Mouse (Mus musculus) inflammation-experienced regulatory T-cells, adult 6 months (primary cell): ENCODE data around the gene Slc25a35. TPM values are rescaled to one million over a fixed set of nuclear protein-coding genes. Genes with fewer than 3 reads are reported as not detected.
"Not testable (repeated sequence)": the region's sequence is repeated elsewhere in the genome, so short reads cannot be mapped to it uniquely, and the experiment has no call there.

Source experiments
- ATAC-seq: one replicate; pipeline ENCODE4 v1.8.0; 2017
- polyA plus RNA-seq, 3 experiments: library from polyadenylated mRNA; unstranded; fragments of 100-300 nt; shearing (Covaris generic); gene quantifications; one replicate each; pipeline ENCODE4 v1.2.1; 2017

Gene Slc25a35
- polyA plus RNA-seq, 3 experiments from 2014 or later, result 7.0 to 8.3 (median 7.6) TPM

GRCm38 (mm10) chr11:68962159-68962558 is 5.8 kb upstream of the Slc25a35 start:
- not testable (repeated sequence) for ATAC-seq

GRCm38 (mm10) chr11:68963405-68963804 is 4.5 kb upstream of the Slc25a35 start:
- ATAC-seq, result no peak

- no peak for ATAC-seq
Measured at GRCm38 (mm10) chr11:68965050-68965449, 2.9 kb upstream of the Slc25a35 start.

- peak; percentile 23 for ATAC-seq
Measured at GRCm38 (mm10) chr11:68965845-68966244, 2.1 kb upstream of the Slc25a35 start.

GRCm38 (mm10) chr11:68966554-68966953 is 1.4 kb upstream of the Slc25a35 start:
- ATAC-seq, result no peak

GRCm38 (mm10) chr11:68968752-68969151 is 821 bp downstream of the Slc25a35 start:
- no peak for ATAC-seq

- no peak for ATAC-seq
Measured at GRCm38 (mm10) chr11:68970232-68970631, 2.3 kb downstream of the Slc25a35 start.

- peak; percentile 80 for ATAC-seq
Measured at GRCm38 (mm10) chr11:68973250-68974058, 5.5 kb downstream of the Slc25a35 start.

- ATAC-seq, result no peak
Measured at GRCm38 (mm10) chr11:68974059-68974450, 6.1 kb downstream of the Slc25a35 start.

- no peak for ATAC-seq
Measured at GRCm38 (mm10) chr11:68975085-68975484, 7.2 kb downstream of the Slc25a35 start, which contains the start of gene Rangrf. Gene Rangrf, minus strand, starts transcription at chr11:68975185.

GRCm38 (mm10) chr11:68975601-68976000 is 7.7 kb downstream of the Slc25a35 start:
- no peak for ATAC-seq

GRCm38 (mm10) chr11:68979320-68979733 is 11.4 kb downstream of the Slc25a35 start:
- ATAC-seq, result no peak

- no peak for ATAC-seq
Measured at GRCm38 (mm10) chr11:68980919-68981318, 13.0 kb downstream of the Slc25a35 start.

- ATAC-seq, result no peak
Measured at GRCm38 (mm10) chr11:68982639-68983369, 14.9 kb downstream of the Slc25a35 start.

- no peak for ATAC-seq
Measured at GRCm38 (mm10) chr11:68987365-68987882, 19.5 kb downstream of the Slc25a35 start.

- ATAC-seq, result no peak
Measured at GRCm38 (mm10) chr11:68988341-68988740, 20.4 kb downstream of the Slc25a35 start.

GRCm38 (mm10) chr11:68993122-68993521 is 25.2 kb downstream of the Slc25a35 start:
- ATAC-seq, result no peak

GRCm38 (mm10) chr11:68994377-68994776 is 26.4 kb downstream of the Slc25a35 start:
- no peak for ATAC-seq

- no peak for ATAC-seq
Measured at GRCm38 (mm10) chr11:68997080-68997479, 29.1 kb downstream of the Slc25a35 start.

- not testable (repeated sequence) for ATAC-seq
Measured at GRCm38 (mm10) chr11:69002782-69003181, 34.9 kb downstream of the Slc25a35 start.

GRCm38 (mm10) chr11:69003592-69003991 is 35.7 kb downstream of the Slc25a35 start:
- ATAC-seq, result no peak

GRCm38 (mm10) chr11:69005193-69005592 is 37.3 kb downstream of the Slc25a35 start:
- ATAC-seq, result no peak

GRCm38 (mm10) chr11:69006575-69006974 is 38.6 kb downstream of the Slc25a35 start:
- not testable (repeated sequence) for ATAC-seq
